Mouse (Mus musculus) effector memory CD4-positive, alpha-beta T cell, adult 5 months (primary cell): ENCODE data around the gene Dtymk. TPM values are rescaled to one million over a fixed set of nuclear protein-coding genes. Genes with fewer than 3 reads are reported as not detected.

Experiments
- polyA plus RNA-seq: library from polyadenylated mRNA; unstranded; fragments of 100-300 nt; shearing (Covaris generic); gene quantifications from one replicate; pipeline ENCODE4 v1.2.1, GENCODE M21; 2017

Dtymk gene
- polyA plus RNA-seq, result 47.6 TPM

GRCm38 (mm10) chr1:93801741-93802238 lies at the start of gene Dtymk:
Dtymk (minus strand) TSS chr1:93801934.

GRCm38 (mm10) chr1:93824609-93825008 lies 22.9 kb upstream of the Dtymk start, which contains the start of gene D2hgdh:
D2hgdh (plus strand) TSS chr1:93824909.

GRCm38 (mm10) chr1:93803556-93804507 lies 2.1 kb upstream of the Dtymk start, which contains the start of gene Ing5:
Ing5 (plus strand) TSS chr1:93803965.

DNA sequence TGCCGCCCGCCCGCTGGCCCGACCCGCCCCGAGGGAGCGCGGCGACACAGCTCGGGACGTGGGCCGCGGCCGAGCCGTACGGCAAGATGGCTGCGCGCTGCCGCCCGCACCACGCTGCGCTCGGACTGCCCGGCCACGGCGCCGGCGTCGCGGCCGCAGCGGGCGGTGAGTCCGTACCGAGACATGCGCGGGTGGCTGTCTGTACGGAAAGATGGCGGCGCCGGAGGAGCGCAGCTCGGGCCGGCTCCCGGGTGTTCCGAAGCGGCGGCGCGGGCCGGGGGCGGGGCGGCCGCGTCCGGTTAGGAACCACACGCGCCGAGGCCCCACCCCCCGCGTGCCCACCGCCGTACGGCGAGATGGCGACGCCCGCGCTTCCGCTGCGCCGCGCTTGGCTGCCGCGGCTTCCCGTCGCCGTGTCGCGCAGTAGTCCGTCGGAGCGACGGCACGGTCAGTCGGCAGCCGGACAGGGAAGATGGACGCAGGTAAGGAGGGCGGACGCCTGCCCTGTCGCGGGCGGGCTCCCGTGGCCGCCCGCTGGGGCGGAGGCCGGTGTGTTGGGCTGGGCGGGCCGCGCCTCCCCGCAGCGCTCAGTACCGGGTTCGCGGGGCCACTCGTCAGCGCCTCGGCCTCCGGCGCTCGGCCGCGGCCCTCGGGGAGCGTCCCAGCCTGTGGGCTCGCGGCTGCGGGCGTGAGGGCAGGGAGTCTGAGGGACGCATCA lies 47.0 kb downstream of the Dtymk start, which contains the start of gene Thap4:
TSS of gene Thap4 (minus strand) at position 292 of the 718 bp plus-strand sequence.

DNA sequence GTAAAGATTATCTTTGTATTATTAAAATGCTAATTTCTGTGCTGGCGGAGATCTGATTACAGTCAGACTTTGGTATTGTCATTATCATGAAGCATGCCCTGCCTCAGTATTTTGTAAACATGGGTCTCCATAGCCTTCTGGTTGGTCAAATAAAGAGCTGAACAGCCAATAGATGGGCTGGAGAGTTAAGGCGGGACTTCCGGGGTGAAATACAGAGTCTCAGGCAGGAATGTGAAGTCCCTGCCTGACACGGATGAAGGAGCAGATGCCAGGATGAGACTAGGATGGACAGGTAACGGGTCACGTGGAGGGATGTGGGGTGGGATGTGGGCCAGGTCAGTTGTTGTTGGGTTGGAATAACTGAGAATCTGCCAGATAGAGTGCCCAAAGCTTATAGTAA lies 50.4 kb downstream of the Dtymk start, which contains the start of gene Atg4b:
TSS of gene Atg4b (plus strand) at position 211 of the 400 bp plus-strand sequence.

Other genes starting within 250 kb of the Dtymk start
- 129 TPM for gene Stk25, start 143.3 kb downstream of the Dtymk start, polyA plus RNA-seq
- not detected for gene Bok, start 116.3 kb downstream of the Dtymk start, polyA plus RNA-seq
- gene Atg4b, start 50.4 kb downstream of the Dtymk start, polyA plus RNA-seq, result 104 TPM
- 24.3 TPM for gene Thap4, start 47.1 kb downstream of the Dtymk start, polyA plus RNA-seq
- gene Ing5, start 2.0 kb upstream of the Dtymk start, polyA plus RNA-seq, result 52.7 TPM
- gene D2hgdh, start 23.0 kb upstream of the Dtymk start, polyA plus RNA-seq, result 23.7 TPM
- gene Gal3st2, start 59.4 kb upstream of the Dtymk start, polyA plus RNA-seq, result not detected
- not detected for gene Gal3st2b, start 116.4 kb upstream of the Dtymk start, polyA plus RNA-seq
- gene Gal3st2c, start 188.6 kb upstream of the Dtymk start, polyA plus RNA-seq, result 0.10 TPM
- 0.14 TPM for gene Neu4, start 218.5 kb upstream of the Dtymk start, polyA plus RNA-seq